Mouse (Mus musculus) cerebellum, adult 2 months (tissue): Measurements from ENCODE around the gene Fgfr2.

Experiments
- CTCF ChIP-seq: fragments of 200-500 bp; IDR thresholded peaks from 2 replicates; pipeline ENCODE4 v1.5.1; 2011; ENCODE audit warnings: low read depth, mild to moderate bottlenecking, control low read depth, low read length, moderate library complexity, borderline replicate concordance; ENCODE audit not compliant: insufficient read depth
- POLR2A ChIP-seq: fragments of 200-500 bp; IDR thresholded peaks from 2 replicates; pipeline ENCODE4 v1.6.1; 2011; ENCODE audit warnings: low read length, control low read depth, borderline replicate concordance; ENCODE audit not compliant: insufficient read depth

- TF ChIP-seq POLR2A (no peak), CTCF (no peak)
Measured at GRCm38 (mm10) chr7:131687324-131687723, 1435.8 kb downstream of the Fgfr2 start.
